ENCODE assay signal across 30 mouse cellular contexts in the genomic region with DNA sequence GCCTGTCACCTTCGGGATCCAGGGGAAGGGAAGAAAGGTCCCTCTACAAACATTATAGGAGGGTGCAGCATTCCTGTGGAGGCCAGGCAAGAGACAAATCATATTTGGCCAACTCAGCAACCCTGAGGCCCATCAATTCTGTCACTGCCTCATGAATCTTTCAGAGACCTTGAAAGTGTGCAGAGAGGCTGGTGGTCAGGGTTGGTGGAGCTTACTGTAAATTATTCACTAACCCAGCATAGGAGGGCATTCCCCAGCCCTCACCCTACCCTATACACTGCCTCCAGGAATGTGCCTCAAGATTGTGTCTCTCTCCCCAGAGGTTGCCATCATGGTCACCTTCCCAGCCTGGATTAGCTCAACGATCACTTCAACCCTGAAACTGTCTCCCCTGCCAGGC. TPM values are rescaled to one million over a fixed set of nuclear protein-coding genes. Genes with fewer than 3 reads are reported as not detected.
A peak's percentile ranks its signal among the peaks of the same experiment; 100 is the strongest.
DNase-seq lines count a peak whose midpoint lies in the region; ATAC-seq and TF ChIP-seq lines count a peak whose summit lies in the region.
"Had no signal": no experiment of that assay in that cellular context is flagged by ENCODE, and none has a peak within 500 bp of the region (broad histone marks: within the 10 kb centered on the region; RNA-seq: fewer than 3 reads in every experiment).

No protein-coding gene starts in this region.

- 0 out of 2 replicates have a peak overlapping the region, but pooled peaks have one; percentile 3 for H3K27ac ChIP-seq in cerebellum, adult 2 months (ENCODE audit: insufficient read depth, low read length)
- H3K27ac ChIP-seq in kidney, embryonic 14.5 days (ENCODE audit: low read depth, low read length): no peak overlapping the region
- H3K27ac ChIP-seq in kidney, postnatal 0 days: no peak overlapping the region
- H3K27ac ChIP-seq: forebrain, embryonic 10.5 days; forebrain, embryonic 13.5 days; gastrocnemius, adult 2 months; heart, embryonic 10.5 days; heart, embryonic 13.5 days; hindbrain, embryonic 14.5 days; hindbrain, postnatal 0 days had no signal

- DNase-seq in cerebellum, adult 2 months: no peak
- DNase-seq in cerebellum, adult 8-10 months: no peak
- no peak for DNase-seq in kidney, adult 11 months
- no peak for DNase-seq in kidney, postnatal 0 days (ENCODE audit: low spot score)
- no peak for DNase-seq in kidney, postnatal 25 days
- DNase-seq in Patski (ENCODE audit: low read depth, low spot score): peak; percentile 34
- DNase-seq in embryo, embryonic 9.5 days (ENCODE audit: extremely low spot score): no peak
- DNase-seq: adrenal gland, adult 8-10 months; adrenal gland, postnatal 36 days; B cell, adult 2 months; cerebellum, adult 18-20 months; cerebellum, postnatal 10 days; cerebellum, postnatal 36 days; forebrain, postnatal 0 days; gastrocnemius, adult 2 months; gastrocnemius, postnatal 14 days; heart, adult 11 months; heart, postnatal 14 days; heart, postnatal 4 days had no signal

- no peak overlapping the region for H3K4me3 ChIP-seq in cerebellum, adult 2 months (replicated peaks; ENCODE audit: insufficient read depth, low read depth, low read length)
- no peak overlapping the region for H3K4me3 ChIP-seq in kidney, embryonic 14.5 days (ENCODE audit: low read length)
- no peak overlapping the region for H3K4me3 ChIP-seq in kidney, postnatal 0 days (replicated peaks; ENCODE audit: low read depth, low read length)
- H3K4me3 ChIP-seq: forebrain, embryonic 10.5 days; forebrain, embryonic 13.5 days; gastrocnemius, adult 2 months; heart, embryonic 10.5 days; heart, embryonic 13.5 days had no signal

- no peak overlapping the region for H3K4me2 ChIP-seq in kidney, embryonic 14.5 days (replicated peaks; ENCODE audit: low read depth, low read length)
- no peak overlapping the region for H3K4me2 ChIP-seq in kidney, postnatal 0 days (ENCODE audit: low read length)
- H3K4me2 ChIP-seq: forebrain, embryonic 13.5 days; heart, embryonic 13.5 days; hindbrain, embryonic 14.5 days had no signal

- POLR2A ChIA-PET in Patski (lab: Charles Lee): no interaction called here

- TF ChIP-seq POLR2A in cerebellum, adult 2 months (IDR thresholded peaks at IDR 0.05; ENCODE audit: borderline replicate concordance, insufficient read depth, low read length): no peak

- TF ChIP-seq CTCF in cerebellum, adult 2 months (IDR thresholded peaks at IDR 0.05; ENCODE audit: borderline replicate concordance, insufficient read depth, low read depth, low read length): no peak
- no peak for TF ChIP-seq CTCF in kidney, postnatal 0 days (IDR thresholded peaks at IDR 0.05; ENCODE audit: low read depth)
- TF ChIP-seq CTCF in Patski (IDR thresholded peaks at IDR 0.05): no peak

- no peaks in the 10 kb centered on the region for H3K9me3 ChIP-seq in kidney, embryonic 14.5 days (ENCODE audit: control insufficient read depth, low read length)
- H3K9me3 ChIP-seq in kidney, postnatal 0 days (replicated peaks; ENCODE audit: low read length): no peaks in the 10 kb centered on the region
- H3K9me3 ChIP-seq: forebrain, embryonic 10.5 days; forebrain, embryonic 13.5 days; G1E; heart, embryonic 10.5 days; heart, embryonic 13.5 days had no signal

- 40% methylated on average over 2 of the region's 2 CpGs for WGBS in cerebellum, adult 2 months
- WGBS in kidney, embryonic 14.5 days: 74% methylated on average over 2 of the region's 2 CpGs
- WGBS in kidney, postnatal 0 days: 64% methylated on average over 2 of the region's 2 CpGs

- CTCF ChIA-PET in Patski (lab: Charles Lee): no interaction called here

- H3K27me3 ChIP-seq in cerebellum, adult 2 months (ENCODE audit: control insufficient read depth, insufficient read depth, low read length): no peaks in the 10 kb centered on the region
- H3K27me3 ChIP-seq in kidney, embryonic 14.5 days (ENCODE audit: control insufficient read depth, insufficient read depth, low read length): peaks cover 26% of the 10 kb centered on the region
- H3K27me3 ChIP-seq in kidney, postnatal 0 days (ENCODE audit: insufficient read depth, low read length): 0 out of 2 replicates have a peak, but pooled peaks cover 14% of the 10 kb centered on the region
- H3K27me3 ChIP-seq in Patski: peaks cover 8% of the 10 kb centered on the region

- in situ Hi-C loops in Patski (cut with MboI; ENCODE audit: low pct_unique_long_range_greater_than_20kb): no loop called here

- H3K9ac ChIP-seq in kidney, embryonic 14.5 days (ENCODE audit: low read depth, low read length): no peak overlapping the region
- no peak overlapping the region for H3K9ac ChIP-seq in kidney, postnatal 0 days (ENCODE audit: low read depth, low read length)
- H3K9ac ChIP-seq: forebrain, embryonic 13.5 days; forebrain, postnatal 0 days; heart, embryonic 13.5 days; hindbrain, embryonic 14.5 days had no signal

- no peaks in the 10 kb centered on the region for H3K36me3 ChIP-seq in kidney, embryonic 14.5 days (ENCODE audit: control insufficient read depth, insufficient read depth, low read length)
- H3K36me3 ChIP-seq in kidney, postnatal 0 days (ENCODE audit: insufficient read depth, low read length): no peaks in the 10 kb centered on the region
- H3K36me3 ChIP-seq: forebrain, embryonic 10.5 days; G1E; heart, embryonic 10.5 days had no signal

- peaks cover 68% of the 10 kb centered on the region for H3K4me1 ChIP-seq in cerebellum, adult 2 months (ENCODE audit: control insufficient read depth, insufficient read depth, low read length)
- no peaks in the 10 kb centered on the region for H3K4me1 ChIP-seq in kidney, embryonic 14.5 days (ENCODE audit: control insufficient read depth, insufficient read depth, low read length)
- 0 out of 2 replicates have a peak, but pooled peaks cover 5% of the 10 kb centered on the region for H3K4me1 ChIP-seq in kidney, postnatal 0 days (replicated peaks; ENCODE audit: insufficient read depth, low read length)

- peak; percentile 55; the same call in 1 of the 2 replicates for ATAC-seq in kidney, embryonic 14.5 days (ENCODE audit: low FRiP score, low TSS enrichment)
- peak; percentile 72 for ATAC-seq in kidney, postnatal 0 days (replicated peaks; ENCODE audit: low FRiP score, low read depth)
- ATAC-seq in Patski: peak; percentile 77
- ATAC-seq: forebrain, embryonic 13.5 days; forebrain, postnatal 0 days; hindbrain, postnatal 0 days; inflammation-experienced regulatory T-cells, adult 6 months; intestine, embryonic 16.5 days had no signal

RNA-seq across cellular contexts. Expression of a gene that starts 9.6 kb away (rescaled TPM):
- 115 and 125 TPM in 2 replicates for polyA plus RNA-seq in cerebellum, adult 2 months (2012; rRNA removed)
- polyA plus RNA-seq in kidney, embryonic 14.5 days (2014; fragmentation: Nextera tagmentation; extraction: Ambion mirVana): not detected in 2 replicates
- polyA plus RNA-seq in kidney, postnatal 0 days (2015; fragmentation: Nextera tagmentation; extraction: Ambion mirVana): 0.17 TPM in 1 of 2 replicates, not detected in the other
- 0.10 TPM for polyA plus RNA-seq in Patski (2021)
- polyA plus RNA-seq: G1E had no signal

RNA-seq across cellular contexts. Expression of a gene that starts 12.1 kb away (rescaled TPM):
- 1,226 and 1,413 TPM in 2 replicates for polyA plus RNA-seq in cerebellum, adult 2 months (2012; rRNA removed)
- not detected in 2 replicates for polyA plus RNA-seq in kidney, embryonic 14.5 days (2014; fragmentation: Nextera tagmentation; extraction: Ambion mirVana)
- polyA plus RNA-seq in kidney, postnatal 0 days (2015; fragmentation: Nextera tagmentation; extraction: Ambion mirVana): 0.05 TPM in 1 of 2 replicates, not detected in the other
- not detected for polyA plus RNA-seq in Patski (2021)
- polyA plus RNA-seq: G1E; inflammation-experienced regulatory T-cells, adult 6 months had no signal

RNA-seq across cellular contexts. Expression of a gene that starts 42.4 kb away (rescaled TPM):
- 110 and 111 TPM in 2 replicates for polyA plus RNA-seq in cerebellum, adult 2 months (2012; rRNA removed)
- polyA plus RNA-seq in kidney, embryonic 14.5 days (2014; fragmentation: Nextera tagmentation; extraction: Ambion mirVana): 387 and 477 TPM in 2 replicates
- polyA plus RNA-seq in kidney, postnatal 0 days (2015; fragmentation: Nextera tagmentation; extraction: Ambion mirVana): 262 and 278 TPM in 2 replicates
- polyA plus RNA-seq in Patski (2021): 61.6 TPM

RNA-seq across cellular contexts. Expression of a gene that starts 57.9 kb away (rescaled TPM):
- 0.03 and 0.07 TPM in 2 replicates for polyA plus RNA-seq in cerebellum, adult 2 months (2012; rRNA removed)
- not detected in 2 replicates for polyA plus RNA-seq in kidney, embryonic 14.5 days (2014; fragmentation: Nextera tagmentation; extraction: Ambion mirVana)
- not detected in 2 replicates for polyA plus RNA-seq in kidney, postnatal 0 days (2015; fragmentation: Nextera tagmentation; extraction: Ambion mirVana)
- polyA plus RNA-seq in Patski (2021): not detected
- polyA plus RNA-seq: forebrain, embryonic 10.5 days; forebrain, embryonic 13.5 days; forebrain, postnatal 0 days; G1E; heart, embryonic 10.5 days; hindbrain, embryonic 11.5 days; hindbrain, embryonic 14.5 days; hindbrain, postnatal 0 days had no signal

Comparison
In these comparisons a context has a peak if more than half of its experiments do, and no peak if none do; other contexts are left out.
1. RNA of a gene that starts 9.6 kb away (polyA plus RNA-seq): 115 to 125 TPM in cerebellum, adult 2 months; 0.10 TPM in Patski (single experiment), not detected in kidney, embryonic 14.5 days and 0.17 TPM in kidney, postnatal 0 days; every median in the first group is over 10 times any median in the second.
2. RNA of a gene that starts 12.1 kb away (polyA plus RNA-seq): 1,226 to 1,413 TPM in cerebellum, adult 2 months; 0.05 TPM in kidney, postnatal 0 days, not detected in kidney, embryonic 14.5 days and not detected in Patski (single experiment); every median in the first group is over 1,000 times any median in the second.
3. Peak in every context shown above with its lines, with median percentiles within 50 percentile points of each other: ATAC-seq.